Mouse (Mus musculus) c-Kit-positive CD71-positive TER-119-negative erythroid progenitor cells, embryonic 14.5 days (primary cell): ENCODE results near the gene Rab11fip4.

Experiments
- DNase-seq: peaks from one replicate; pipeline ENCODE4 v3.0.0-alpha.2; 2013; ENCODE audit warnings: low read depth

Rab11fip4 gene

DNA sequence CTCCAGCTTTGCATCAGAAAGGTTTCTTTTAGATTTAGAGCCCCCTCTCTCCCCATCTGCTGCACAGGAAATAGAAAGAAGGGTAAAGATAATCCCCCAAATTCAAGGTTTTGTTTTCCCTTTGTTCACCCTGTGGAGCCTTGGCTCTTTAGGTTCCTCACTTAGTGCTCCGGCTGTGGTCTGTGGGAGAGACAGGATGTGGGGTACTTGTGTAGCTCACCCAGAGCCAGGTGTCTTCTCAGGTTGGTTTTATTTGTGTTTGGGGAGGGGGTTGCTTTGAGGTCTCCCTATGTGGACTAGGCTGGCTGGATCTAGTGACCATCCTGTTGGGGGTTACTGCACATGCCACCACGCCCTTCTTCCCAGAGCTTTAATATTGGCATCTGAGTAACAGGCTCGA is 23.9 kb downstream of the Rab11fip4 start:
- DNase-seq: no peak

DNA sequence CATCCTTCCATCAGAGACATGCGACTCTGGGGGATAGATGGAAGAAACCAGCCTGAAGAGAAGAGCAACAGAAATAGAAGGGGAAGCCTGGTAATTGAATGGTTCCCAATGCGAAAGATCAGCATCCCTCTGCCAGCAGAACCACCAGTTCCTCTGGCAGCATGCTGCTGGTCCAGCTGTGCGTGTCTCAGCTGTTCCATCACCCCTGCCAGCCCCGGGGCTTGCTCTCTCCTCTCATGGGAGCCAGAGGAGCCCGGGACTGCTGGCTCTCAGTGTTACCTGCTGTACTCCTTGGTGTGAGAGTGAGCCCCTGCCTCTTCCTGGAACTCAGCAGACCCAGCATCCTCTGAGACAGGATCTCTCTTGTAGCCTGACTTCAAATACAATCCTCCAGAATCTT is 24.9 kb downstream of the Rab11fip4 start:
- DNase-seq: no peak

DNA sequence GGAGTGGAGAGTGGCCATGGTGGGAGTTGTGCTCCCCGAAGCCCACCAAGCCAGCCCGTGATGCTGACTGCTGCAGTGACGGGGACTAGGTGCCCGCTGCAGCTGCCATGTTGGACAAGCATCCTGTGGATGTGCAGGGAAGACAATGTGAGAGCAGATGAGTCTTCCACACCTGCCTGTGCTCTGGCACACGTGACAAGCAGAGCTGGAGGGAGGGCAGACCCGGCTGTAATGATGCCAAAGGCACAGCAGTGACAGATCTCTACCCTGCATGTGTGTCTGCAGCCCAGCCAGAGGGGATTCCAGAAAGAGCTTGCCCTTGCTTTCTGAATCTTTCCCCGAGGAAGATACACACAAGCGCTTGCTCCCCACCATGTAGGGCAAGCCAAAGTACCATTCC is 27.0 kb downstream of the Rab11fip4 start:
- no peak for DNase-seq

DNA sequence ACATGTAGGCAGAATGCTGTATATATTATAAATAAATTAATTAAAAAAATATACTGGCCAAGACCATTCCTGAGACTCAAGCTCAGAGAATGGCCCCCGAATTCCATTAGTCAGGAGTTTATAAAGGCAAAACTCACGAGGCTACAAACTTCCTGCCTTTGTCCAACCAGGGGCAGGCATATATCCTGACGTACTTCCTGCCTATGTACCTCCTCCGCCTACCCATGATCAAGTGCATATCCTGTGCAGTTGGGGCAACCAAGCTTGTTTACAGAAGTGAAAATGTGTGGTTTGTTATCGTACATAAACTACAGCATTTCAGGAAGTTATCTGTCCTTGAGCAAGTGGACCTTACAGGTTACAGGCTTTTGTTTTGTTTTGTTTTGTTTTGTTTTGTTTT is 32.0 kb downstream of the Rab11fip4 start:
- no peak for DNase-seq

DNA sequence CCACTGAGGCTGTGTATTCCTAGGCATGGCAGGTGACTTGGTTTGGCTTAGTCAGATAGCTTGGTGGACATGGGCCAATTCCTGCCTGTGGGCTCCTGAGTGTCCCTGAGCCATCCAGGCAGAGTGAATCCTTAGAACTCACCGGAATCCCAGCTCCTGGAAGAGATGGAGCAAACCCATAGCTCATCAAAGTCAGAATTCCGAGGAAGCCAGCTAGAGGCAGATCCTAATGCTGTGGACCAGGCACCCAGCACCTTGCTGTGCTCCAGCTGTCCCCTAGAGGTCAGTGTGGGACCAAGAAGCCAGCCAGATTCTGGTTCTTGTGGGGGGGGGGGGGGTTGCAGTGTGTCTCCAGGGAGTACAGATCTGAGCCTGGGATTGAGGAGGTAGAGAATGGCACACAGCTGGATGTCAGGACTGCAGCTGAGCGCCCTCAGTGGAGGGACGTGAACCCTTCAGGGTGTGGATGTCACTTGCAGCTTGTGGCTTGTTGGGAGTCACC is 33.8 kb downstream of the Rab11fip4 start:
- DNase-seq: no peak

DNA sequence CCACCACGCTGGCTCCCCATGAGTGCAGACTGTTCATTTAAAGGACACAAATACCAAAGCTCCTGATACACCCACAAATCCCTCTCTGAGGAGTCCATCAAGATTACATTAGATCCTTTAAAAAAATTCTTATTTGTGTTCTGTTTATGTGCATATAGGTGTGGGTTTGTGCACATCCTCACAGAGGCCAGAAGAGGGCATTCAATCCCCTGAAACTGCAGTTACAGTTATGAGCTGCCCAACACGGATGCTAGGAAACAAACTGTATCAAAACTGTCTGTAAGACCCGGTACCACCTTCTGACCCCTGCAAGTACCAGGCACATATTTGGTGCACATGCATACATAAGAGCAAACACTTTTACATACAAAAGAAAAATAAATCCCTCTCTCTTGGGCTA is 37.7 kb downstream of the Rab11fip4 start:
- no peak for DNase-seq

DNA sequence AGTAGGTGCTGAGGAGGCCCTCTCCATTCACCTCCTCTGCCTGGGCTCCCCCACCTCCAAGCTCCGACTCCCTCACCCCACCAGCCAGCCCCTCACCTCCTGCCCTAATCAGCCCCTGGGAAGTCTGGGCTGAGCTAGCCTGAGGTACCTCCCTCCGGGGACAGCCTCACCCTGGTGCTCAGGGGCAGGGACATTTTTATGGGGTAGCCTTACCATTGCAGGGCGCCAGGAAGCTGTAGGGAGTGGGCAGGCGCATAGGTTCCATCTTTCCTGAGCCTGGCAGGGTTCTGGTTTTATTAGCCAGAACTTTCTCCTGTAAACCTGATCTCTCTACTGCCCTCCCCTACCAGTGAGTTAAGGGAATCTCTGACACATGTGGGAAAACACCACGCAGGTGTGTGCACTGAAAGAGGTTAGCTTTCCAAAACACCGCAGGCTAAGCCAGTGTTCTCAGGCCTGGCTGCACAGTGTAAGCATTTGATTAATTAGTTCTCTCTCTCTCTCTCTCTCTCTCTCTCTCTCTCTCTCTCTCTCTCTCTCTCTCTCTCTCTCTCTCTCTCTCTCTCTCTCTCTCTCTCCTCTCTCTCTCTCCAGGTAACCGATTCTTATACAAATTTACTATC is 38.9 kb downstream of the Rab11fip4 start:
- no peak for DNase-seq

DNA sequence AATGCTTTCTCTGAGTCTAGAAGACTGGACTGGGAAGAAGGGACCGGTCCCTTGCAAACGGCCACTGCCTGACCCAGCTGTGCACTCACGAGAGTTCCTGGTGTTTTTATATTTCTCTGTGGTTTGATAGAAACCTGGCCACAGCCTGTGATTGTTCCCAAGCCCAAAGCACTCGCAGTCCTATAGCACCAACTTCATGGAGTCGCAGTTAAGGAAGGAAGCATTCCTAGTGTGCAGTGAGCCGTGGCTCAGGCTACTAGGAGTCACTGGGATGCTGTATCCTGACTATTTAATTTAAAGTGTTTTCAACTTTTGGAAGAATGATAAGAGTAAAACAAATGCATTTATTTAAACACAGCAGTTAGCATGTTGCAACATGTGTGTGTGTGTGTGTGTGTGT is 39.5 kb downstream of the Rab11fip4 start:
- DNase-seq: no peak

DNA sequence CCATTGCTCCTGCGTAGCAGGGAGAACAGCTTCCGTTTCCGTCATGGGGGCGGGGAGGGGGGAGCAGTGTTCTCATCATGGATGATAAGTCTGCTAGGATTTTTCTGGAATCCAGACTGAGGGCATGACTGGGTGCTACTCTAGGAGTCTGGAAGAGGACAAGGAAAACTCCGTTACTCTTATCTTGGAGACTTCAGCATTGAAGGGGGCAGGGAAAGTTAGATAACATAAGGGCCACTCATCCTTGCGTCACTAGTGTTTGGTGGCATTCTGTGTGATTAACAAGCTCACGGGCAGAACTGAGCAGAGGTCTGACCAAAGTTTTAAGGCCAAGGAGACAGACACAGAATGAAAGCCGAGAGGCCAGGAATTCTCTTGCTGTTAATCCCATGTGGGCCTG is 42.4 kb downstream of the Rab11fip4 start:
- no peak for DNase-seq

DNA sequence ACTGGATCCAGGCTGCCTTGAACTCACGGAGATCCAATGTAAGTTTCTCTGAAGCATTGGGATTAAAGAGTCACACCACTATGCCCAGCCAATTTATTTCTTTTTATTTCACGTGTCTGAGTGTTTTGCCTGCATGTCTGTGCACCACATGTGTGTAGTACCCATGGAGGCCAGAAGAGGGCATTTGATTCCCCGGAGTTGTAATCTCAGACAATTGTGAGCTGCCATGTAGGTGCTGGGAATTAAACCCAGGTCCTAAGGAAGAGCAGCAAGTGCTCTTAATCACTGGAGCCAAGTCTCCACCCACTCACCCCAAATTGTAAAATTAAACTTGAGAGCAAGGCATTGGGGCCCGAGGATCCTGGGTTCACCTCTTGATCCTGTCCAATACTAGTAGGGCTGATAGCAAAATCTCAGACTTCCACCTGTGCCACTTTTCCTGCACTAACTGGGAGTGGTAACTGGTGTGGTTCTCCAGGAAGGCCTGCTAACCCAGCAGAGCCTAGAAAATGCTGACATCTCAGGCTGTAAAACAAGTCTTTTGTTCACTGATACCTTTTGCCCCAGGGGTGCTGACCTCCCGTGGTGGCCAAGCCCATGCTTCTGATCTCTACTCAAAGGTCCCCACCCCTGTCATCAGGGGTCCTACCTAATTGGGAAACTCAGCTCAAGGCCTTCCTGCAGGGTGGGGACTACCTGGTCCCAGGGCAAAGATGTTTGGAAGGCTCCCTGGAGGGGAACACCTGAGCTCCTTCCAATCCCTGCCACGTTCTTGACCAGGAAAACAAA is 44.8 kb downstream of the Rab11fip4 start:
- no peak for DNase-seq

DNA sequence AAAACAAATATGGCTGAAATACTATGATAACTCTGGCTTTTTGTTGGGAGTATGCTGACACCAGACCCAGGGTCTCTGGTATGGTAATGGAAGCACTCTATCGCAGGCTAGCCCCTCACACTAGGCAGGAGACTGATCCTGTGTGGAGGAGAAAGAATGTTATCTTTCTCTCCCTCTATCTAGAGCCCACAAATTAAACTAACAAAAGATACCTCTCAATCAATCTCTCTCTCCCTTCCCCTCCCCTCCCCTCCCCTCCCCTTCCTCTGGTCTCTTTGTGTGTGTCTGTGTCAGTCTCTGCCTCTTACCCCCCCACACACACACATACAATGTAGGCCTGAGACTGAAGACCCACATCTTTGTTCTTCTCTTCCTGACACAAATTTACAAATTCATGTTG is 45.5 kb downstream of the Rab11fip4 start:
- no peak for DNase-seq

DNA sequence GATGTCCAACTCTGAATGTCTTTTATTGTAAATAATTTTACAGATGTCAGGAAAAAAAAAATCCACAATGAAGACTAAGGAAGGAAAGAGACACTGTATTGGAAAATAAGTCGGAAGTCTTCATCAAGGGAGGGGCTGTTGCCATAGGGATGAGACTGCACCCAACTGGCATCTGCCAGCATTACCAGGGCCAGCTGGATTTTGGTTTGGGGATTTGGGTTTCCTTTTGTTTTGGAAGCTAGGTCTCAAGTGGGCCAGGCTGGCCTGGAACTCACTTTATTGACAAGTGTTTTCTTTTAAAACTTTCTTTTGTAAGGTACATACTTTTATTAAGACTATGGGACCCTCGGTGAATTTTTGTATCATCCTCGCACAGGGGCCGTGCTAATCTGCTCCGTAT is 47.7 kb downstream of the Rab11fip4 start:
- DNase-seq: no peak

DNA sequence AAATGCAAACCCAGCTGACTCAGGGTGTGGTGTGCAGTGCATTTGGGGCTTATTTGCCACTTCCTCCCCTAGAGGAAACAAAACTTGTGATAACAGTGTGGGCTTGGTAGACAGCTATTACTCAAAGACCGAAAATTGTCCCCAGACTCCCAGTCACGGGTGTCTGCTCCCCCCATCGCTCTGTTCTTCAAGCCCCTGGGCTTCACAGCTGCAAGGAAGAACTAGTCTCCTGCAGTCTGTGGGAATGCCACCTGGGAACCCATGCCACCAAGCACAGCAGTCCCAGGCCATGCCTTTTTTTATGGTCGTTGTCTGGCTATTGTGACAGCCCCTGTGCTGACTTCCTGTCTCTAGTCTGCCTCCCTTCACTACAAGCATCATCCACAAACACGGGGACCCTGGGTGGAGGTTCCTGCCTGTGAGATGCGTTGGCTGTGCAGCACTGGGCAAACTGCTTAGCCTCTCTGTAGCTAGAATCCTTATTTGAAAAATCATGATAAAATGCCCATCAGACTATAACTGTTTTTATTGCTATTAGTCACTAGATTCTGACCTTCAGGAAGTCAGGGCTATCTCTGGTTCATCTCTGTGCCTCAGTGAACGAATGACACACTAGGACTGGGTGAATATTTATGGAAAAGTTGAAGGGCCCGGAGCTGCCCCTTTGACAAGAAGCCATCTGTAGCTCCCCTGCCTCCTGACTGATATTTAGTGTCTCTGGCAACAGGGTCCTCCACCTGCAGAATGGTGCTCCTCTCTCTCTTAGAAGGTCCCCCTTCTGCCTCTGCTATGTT is 50.1 kb downstream of the Rab11fip4 start:
- no peak for DNase-seq

DNA sequence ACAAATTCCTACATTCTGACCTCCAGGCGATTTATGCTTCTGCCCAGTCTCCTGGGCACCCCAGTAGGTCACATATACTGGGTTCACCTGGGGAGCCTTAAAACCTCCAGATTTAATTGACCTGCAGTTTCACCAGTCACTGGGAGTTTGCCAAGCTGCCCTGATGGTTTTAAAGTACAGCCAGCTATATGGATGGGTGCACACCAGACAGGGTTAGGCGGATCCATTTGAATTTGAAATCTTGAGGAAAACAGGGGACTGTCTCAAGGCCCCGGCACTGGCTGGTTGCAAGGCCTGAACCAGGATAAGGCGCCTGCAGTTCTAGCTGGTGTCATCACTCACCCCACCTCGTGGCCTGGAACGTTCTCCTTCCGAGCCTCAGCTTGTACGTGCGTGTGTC is 52.7 kb downstream of the Rab11fip4 start:
- no peak for DNase-seq

DNA sequence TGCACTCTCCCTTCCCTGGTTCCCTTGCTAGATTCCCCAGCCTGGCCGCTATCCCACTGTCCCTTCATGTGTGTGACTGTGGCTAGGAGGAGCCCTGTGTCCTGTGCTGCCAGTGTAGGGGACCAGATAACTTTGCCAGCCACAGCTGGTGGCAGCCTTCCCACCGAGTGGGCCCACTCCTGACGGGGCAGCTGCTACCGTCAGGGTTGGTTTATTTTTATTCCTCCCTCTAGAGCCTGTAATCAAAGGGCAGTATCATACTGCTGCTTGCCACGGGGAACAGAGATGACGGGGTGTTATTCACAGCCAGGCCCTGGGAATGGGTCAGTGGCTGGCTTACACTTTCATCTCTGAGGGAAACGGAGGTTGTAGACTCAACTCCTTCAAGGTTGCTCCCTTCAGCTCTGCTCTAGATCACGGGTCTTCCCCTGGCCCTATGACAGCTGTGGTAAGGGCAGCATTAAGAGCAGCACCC is 53.7 kb downstream of the Rab11fip4 start:
- DNase-seq: no peak

DNA sequence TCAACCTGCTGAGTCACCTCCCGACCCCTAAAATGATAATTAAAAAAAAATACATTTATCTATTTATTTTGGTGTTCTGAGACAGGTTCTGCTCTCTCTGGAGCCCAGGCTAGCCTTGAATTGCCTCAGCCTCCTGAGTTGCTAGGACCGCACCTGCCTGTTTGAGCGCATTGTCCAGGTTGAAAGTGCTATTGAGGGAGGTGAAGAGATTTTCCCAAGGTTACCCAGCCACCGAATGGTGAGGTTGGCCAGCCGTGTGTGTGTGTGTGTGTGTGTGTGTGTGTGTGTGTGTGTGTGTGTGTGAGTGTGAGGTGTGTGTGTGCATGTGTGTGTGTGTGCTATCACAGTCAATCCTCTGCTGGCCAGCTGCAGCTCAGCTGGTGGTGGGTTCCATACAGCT is 55.0 kb downstream of the Rab11fip4 start:
- DNase-seq: no peak

DNA sequence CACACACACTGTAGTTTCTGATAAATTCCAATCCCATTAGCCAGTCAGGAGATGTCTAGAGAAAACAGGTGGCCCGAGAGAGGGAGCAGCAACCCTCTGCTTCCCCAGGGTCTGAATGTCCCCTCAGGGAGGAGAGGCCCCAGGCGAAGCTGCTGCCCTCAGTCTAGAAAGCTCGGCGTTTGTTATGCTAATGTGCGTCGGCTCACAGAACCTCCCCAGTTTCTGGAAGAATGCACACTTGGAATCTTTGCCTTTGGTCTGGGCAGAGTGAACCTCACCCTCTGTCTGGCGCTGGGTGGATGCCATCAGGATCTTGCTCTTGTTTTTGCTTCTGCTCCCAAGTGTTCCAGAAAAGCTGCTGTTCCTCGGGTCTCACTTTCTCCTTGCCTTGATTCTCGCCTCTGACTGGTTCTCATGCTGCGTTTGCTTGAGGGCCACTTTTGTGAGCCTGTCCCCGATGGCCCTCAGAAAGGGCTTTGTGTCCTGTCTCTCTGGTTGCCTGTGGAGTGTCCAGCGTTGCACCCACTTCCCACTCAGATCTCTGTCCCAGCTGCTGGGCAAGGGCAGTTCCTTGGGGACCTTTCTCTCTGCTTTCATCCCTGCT is 55.6 kb downstream of the Rab11fip4 start:
- DNase-seq: no peak

DNA sequence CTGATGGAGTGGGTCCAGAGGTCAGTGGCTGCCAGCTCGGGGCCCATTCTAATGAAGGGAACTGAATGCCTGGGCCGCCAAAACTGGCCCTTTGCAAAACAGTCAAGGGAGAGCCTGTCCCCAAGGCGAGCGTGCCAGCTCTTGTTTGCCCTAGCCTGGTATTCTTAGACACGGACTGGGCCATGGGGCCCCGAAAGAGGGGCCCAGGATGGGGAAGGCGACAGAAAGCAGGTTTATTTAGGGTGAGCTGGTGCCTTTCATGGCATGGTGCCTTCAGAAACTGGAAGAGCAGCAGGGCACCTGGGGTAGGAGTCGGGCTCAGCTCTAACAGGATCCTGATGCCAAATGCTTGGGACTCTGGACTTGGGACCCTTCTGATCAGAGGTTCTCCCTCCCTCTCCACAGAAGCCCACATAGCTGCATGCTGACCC is 56.1 kb downstream of the Rab11fip4 start:
- DNase-seq: no peak

DNA sequence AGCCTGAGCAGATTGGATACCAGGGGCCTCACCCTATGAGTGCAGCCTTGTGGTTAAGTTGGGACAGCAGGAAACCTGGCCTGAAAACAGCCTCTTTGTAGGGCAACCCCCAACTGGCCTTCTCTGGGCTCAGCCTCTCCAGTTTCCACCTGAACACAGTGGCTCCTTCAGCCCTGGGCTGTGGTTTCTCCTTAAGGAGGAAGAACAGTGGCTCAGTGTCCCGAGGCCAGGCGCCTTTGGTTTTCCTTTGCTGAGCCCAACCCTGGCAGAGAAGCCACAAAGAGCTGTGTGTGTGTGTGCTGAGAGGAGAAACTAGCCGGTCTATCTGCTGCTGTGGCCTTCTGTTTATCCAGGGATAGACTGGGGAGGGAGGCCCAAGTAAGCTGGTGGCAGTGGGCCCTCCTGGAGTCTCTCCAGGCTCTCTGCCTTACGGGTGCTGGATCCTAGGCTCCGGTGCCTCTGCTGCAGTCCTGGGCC is 59.4 kb downstream of the Rab11fip4 start:
- DNase-seq: no peak

DNA sequence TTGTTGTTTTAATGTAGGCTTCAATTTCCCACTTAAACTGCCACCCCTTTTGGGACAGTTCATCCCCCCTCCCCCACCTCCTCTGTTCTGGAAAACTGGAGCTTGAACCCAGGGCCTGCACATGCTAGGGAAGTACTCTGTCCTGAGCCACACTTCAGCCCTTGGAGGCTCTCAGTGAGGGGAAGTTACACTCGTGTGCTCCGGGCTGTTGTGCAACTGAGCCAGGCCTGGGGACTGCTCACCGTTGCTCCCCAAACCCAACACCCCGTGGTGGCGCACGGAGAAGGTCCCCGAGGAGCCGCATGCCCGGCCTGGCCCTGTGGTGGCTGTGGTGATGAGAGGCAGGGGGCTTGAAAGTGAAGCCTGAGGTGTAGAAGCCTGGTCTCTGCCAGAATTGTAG is 61.2 kb downstream of the Rab11fip4 start:
- no peak for DNase-seq

DNA sequence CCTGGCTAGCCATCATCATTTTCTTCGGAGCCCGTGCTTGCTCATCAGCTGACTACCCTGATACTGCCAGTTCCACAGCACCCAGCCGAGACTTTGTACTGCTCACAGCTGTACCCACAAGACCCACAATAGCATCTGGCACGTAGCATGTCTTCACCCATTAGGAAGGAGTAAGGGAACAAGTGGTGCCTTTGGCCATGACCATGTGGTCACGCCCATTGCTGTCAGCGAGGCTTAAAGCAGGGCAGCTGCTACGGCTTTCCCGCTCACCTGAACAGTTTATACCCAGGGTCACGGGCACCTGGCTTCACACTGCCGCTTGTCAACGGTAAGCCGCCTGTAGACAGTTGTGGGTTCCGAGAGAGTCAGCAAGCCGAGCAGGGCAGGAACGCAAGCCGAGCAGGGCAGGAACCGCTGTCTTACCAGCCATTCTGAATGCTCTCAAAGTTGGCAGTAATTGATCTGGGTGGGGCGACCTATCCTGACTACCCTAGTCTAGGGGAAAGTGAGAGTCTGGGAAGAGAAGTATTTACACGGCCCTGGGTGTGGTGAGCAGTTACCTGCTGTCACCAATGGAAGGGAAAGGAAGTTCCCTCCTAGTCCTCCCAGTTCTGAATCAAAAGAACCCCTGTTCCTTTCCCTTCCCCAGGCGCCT is 62.0 kb downstream of the Rab11fip4 start:
- DNase-seq: no peak

DNA sequence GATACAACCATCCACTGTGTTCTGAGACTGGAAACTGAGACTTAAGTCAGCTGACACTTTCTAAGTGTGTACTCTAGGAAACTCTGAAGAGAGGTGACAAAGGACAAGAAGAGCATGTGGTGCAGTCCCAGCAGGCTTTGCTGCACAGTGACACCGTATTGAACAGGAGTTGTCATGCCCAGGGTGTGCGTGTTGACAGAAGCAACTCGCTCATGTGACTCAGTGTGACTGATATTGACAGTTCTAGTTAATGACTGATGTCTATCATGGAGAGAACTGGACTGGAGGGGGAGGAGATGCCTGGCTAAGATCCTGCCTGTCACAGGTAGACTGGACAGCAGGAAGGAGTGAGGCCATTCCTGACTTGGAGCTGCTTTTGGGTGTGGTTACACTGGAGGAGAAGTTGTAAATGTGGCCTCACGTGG is 63.4 kb downstream of the Rab11fip4 start:
- no peak for DNase-seq
